Mouse (Mus musculus) G1E-ER4 (cell line): ENCODE results near the gene A930009A15Rik. TPM values are rescaled to one million over a fixed set of nuclear protein-coding genes. Genes with fewer than 3 reads are reported as not detected.

Source experiments
- GATA1 ChIP-seq: IDR thresholded peaks from one replicate; pipeline ENCODE4 v1.8.0; 2012; ENCODE audit warnings: low read length, inconsistent platforms
- polyA plus RNA-seq: library from polyadenylated mRNA; stranded (reverse); fragments of >175 nt; gene quantifications from 2 replicates; pipeline ENCODE4 v1.2.3, GENCODE M21; 2012

A930009A15Rik gene
- polyA plus RNA-seq, 1 experiment = not detected

- TF ChIP-seq GATA1 = no peak
These were observed 5.8 kb upstream of the A930009A15Rik start for GRCm38 (mm10) chr10:115563961-115564360.

- no peak for TF ChIP-seq GATA1
These were observed 791 bp downstream of the A930009A15Rik start for GRCm38 (mm10) chr10:115570577-115570976.

GRCm38 (mm10) chr10:115571317-115571716, 1.5 kb downstream of the A930009A15Rik start:
- no peak for TF ChIP-seq GATA1

GRCm38 (mm10) chr10:115571734-115572440, 2.1 kb downstream of the A930009A15Rik start:
- no peak for TF ChIP-seq GATA1

- no peak for TF ChIP-seq GATA1
These were observed 9.3 kb downstream of the A930009A15Rik start for GRCm38 (mm10) chr10:115579076-115579475.

- no peak for TF ChIP-seq GATA1
These were observed 9.7 kb downstream of the A930009A15Rik start for GRCm38 (mm10) chr10:115579494-115579893.

GRCm38 (mm10) chr10:115581971-115582370, 12.2 kb downstream of the A930009A15Rik start:
- TF ChIP-seq GATA1 = no peak

GRCm38 (mm10) chr10:115583071-115583470, 13.3 kb downstream of the A930009A15Rik start:
- no peak for TF ChIP-seq GATA1

- no peak for TF ChIP-seq GATA1
These were observed 14.9 kb downstream of the A930009A15Rik start for GRCm38 (mm10) chr10:115584656-115585055.

GRCm38 (mm10) chr10:115585491-115586245, 15.9 kb downstream of the A930009A15Rik start:
- no peak for TF ChIP-seq GATA1

- TF ChIP-seq GATA1 = no peak
These were observed 16.8 kb downstream of the A930009A15Rik start for GRCm38 (mm10) chr10:115586246-115587231.

- no peak for TF ChIP-seq GATA1
These were observed 17.6 kb downstream of the A930009A15Rik start, which contains the start of gene Lgr5 for GRCm38 (mm10) chr10:115587301-115587969. Gene Lgr5, minus strand, starts transcription at chr10:115587780.

GRCm38 (mm10) chr10:115587979-115588378, 18.2 kb downstream of the A930009A15Rik start:
- no peak for TF ChIP-seq GATA1

- TF ChIP-seq GATA1 = no peak
These were observed 23.4 kb downstream of the A930009A15Rik start for GRCm38 (mm10) chr10:115593221-115593620.

- TF ChIP-seq GATA1 = no peak
These were observed 23.9 kb downstream of the A930009A15Rik start for GRCm38 (mm10) chr10:115593651-115594050.
